In the genomic region with DNA sequence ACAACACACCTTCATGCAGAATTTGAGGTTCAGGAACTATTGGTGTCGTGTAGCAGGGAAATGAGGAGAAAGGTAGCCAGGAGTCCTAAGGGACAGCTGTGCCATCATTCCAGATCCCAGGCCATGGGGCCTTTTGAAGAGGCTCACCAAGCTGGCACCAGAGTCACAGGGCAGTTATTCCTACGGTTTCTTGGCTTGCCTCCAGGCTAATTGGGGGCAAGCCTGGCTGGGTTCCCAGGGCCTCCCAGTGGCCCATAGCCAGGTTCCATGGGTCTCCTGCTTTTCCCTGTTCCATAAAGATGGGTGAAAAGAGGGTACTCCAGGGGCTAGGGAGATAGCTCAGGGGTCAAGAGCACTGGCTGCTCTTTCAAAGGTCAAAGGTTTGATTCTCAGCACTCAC, we compare ENCODE assay signal across 17 mouse cellular contexts. TPM values are rescaled to one million over a fixed set of nuclear protein-coding genes. Genes with fewer than 3 reads are reported as not detected.
DNase-seq lines count a peak whose midpoint lies in the region; ATAC-seq and TF ChIP-seq lines count a peak whose summit lies in the region.
"Had no signal": no experiment of that assay in that cellular context is flagged by ENCODE, and none has a peak within 500 bp of the region (broad histone marks: within the 10 kb centered on the region; RNA-seq: fewer than 3 reads in every experiment).

No protein-coding gene starts in this region.

- H3K9me3 ChIP-seq in heart, postnatal 0 days (replicated peaks; ENCODE audit: control insufficient read depth, low read length): no peaks in the 10 kb centered on the region
- H3K9me3 ChIP-seq in heart, embryonic 11.5 days (replicated peaks; ENCODE audit: control insufficient read depth, low read length): no peaks in the 10 kb centered on the region
- no peaks in the 10 kb centered on the region for H3K9me3 ChIP-seq in limb, embryonic 13.5 days
- no peaks in the 10 kb centered on the region for H3K9me3 ChIP-seq in limb, embryonic 10.5 days (replicated peaks)
- H3K9me3 ChIP-seq: liver, embryonic 12.5 days; lung, embryonic 15.5 days had no signal

- no peak for TF ChIP-seq EP300 in heart, postnatal 0 days (IDR thresholded peaks at IDR 0.05; ENCODE audit: low read depth)

- TF ChIP-seq CTCF in heart, postnatal 0 days (IDR thresholded peaks at IDR 0.05; ENCODE audit: low read depth): no peak

- WGBS in heart, postnatal 0 days: 31% methylated on average over 2 of the region's 2 CpGs
- WGBS in heart, embryonic 11.5 days (ENCODE audit: insufficient replicate concordance): 55% methylated on average over 2 of the region's 2 CpGs
- WGBS in limb, embryonic 13.5 days: 60% methylated on average over 2 of the region's 2 CpGs
- WGBS in limb, embryonic 10.5 days: 83% methylated on average over 2 of the region's 2 CpGs
- 23% methylated on average over 2 of the region's 2 CpGs for WGBS in large intestine, adult 2 months

- H3K27me3 ChIP-seq in heart, postnatal 0 days (ENCODE audit: control insufficient read depth, insufficient read depth, low read length): no peaks in the 10 kb centered on the region
- H3K27me3 ChIP-seq in heart, embryonic 11.5 days (ENCODE audit: control insufficient read depth, insufficient read depth, low read length): no peaks in the 10 kb centered on the region
- no peaks in the 10 kb centered on the region for H3K27me3 ChIP-seq in limb, embryonic 13.5 days
- no peaks in the 10 kb centered on the region for H3K27me3 ChIP-seq in limb, embryonic 10.5 days (ENCODE audit: low read depth, poor library complexity, severe bottlenecking)
- H3K27me3 ChIP-seq: liver, embryonic 12.5 days; lung, embryonic 15.5 days had no signal

- H3K36me3 ChIP-seq in heart, postnatal 0 days (replicated peaks; ENCODE audit: control insufficient read depth, insufficient read depth, low read length): peaks cover 31% of the 10 kb centered on the region
- H3K36me3 ChIP-seq in heart, embryonic 11.5 days (ENCODE audit: control insufficient read depth, insufficient read depth, low read length): peaks cover 19% of the 10 kb centered on the region
- H3K36me3 ChIP-seq in limb, embryonic 13.5 days: peaks cover 28% of the 10 kb centered on the region
- peaks cover 37% of the 10 kb centered on the region for H3K36me3 ChIP-seq in limb, embryonic 10.5 days

- H3K27ac ChIP-seq in heart, postnatal 0 days (ENCODE audit: low read depth): peak overlapping the region; percentile 74
- no peak overlapping the region for H3K27ac ChIP-seq in heart, embryonic 11.5 days (ENCODE audit: low read depth, low read length)
- peak overlapping the region; percentile 22; the same call in 1 of the 2 replicates for H3K27ac ChIP-seq in limb, embryonic 13.5 days
- no peak overlapping the region for H3K27ac ChIP-seq in limb, embryonic 10.5 days
- H3K27ac ChIP-seq: liver, embryonic 12.5 days; lung, embryonic 15.5 days had no signal

- H3K4me3 ChIP-seq in heart, postnatal 0 days (ENCODE audit: low read depth, low read length): no peak overlapping the region
- no peak overlapping the region for H3K4me3 ChIP-seq in heart, embryonic 11.5 days (ENCODE audit: low read depth, low read length)
- H3K4me3 ChIP-seq in limb, embryonic 13.5 days: no peak overlapping the region
- no peak overlapping the region for H3K4me3 ChIP-seq in limb, embryonic 10.5 days
- H3K4me3 ChIP-seq: liver, embryonic 12.5 days; lung, embryonic 15.5 days had no signal

- H3K4me2 ChIP-seq in heart, postnatal 0 days (ENCODE audit: low read depth, low read length): no peak overlapping the region
- H3K4me2 ChIP-seq in heart, embryonic 11.5 days: no peak overlapping the region
- no peak overlapping the region for H3K4me2 ChIP-seq in limb, embryonic 13.5 days (replicated peaks)
- H3K4me2 ChIP-seq: liver, embryonic 12.5 days; lung, embryonic 15.5 days had no signal

- peak; percentile 63 to 73 for DNase-seq in cerebellum, postnatal 10 days
- DNase-seq in cerebellum, adult 9-11 months: no peak
- DNase-seq in heart, postnatal 0 days (ENCODE audit: low spot score): peak; percentile 24
- no peak for DNase-seq in limb, embryonic 10.5 days (ENCODE audit: low spot score)
- DNase-seq in large intestine, adult 2 months (ENCODE audit: low read depth, low spot score): peak; percentile 24
- DNase-seq in layer of hippocampus, adult 11-12 months (ENCODE audit: low spot score): no peak
- DNase-seq: cerebellum, adult 2 months; embryo, embryonic 11 days; gastrocnemius, postnatal 14 days; heart, postnatal 14 days; right cerebral cortex, postnatal 25 days had no signal

- H3K4me1 ChIP-seq in heart, postnatal 0 days (ENCODE audit: control insufficient read depth, insufficient read depth): peaks cover 19% of the 10 kb centered on the region; the same call in 1 of the 2 replicates
- H3K4me1 ChIP-seq in heart, embryonic 11.5 days (ENCODE audit: control insufficient read depth, insufficient read depth, low read length): no peaks in the 10 kb centered on the region
- H3K4me1 ChIP-seq in limb, embryonic 13.5 days: peaks cover 7% of the 10 kb centered on the region; the same call in 1 of the 2 replicates
- peaks cover 10% of the 10 kb centered on the region for H3K4me1 ChIP-seq in limb, embryonic 10.5 days

- no peak overlapping the region for H3K9ac ChIP-seq in heart, postnatal 0 days (replicated peaks; ENCODE audit: low read depth, low read length)
- no peak overlapping the region for H3K9ac ChIP-seq in heart, embryonic 11.5 days (ENCODE audit: low read depth, low read length)
- peak overlapping the region; percentile 35; the same call in 1 of the 2 replicates for H3K9ac ChIP-seq in limb, embryonic 13.5 days
- H3K9ac ChIP-seq: liver, embryonic 12.5 days; lung, embryonic 15.5 days had no signal

- no peak for ATAC-seq in heart, postnatal 0 days (ENCODE audit: insufficient read depth, low read depth)
- no peak for ATAC-seq in heart, embryonic 11.5 days (replicated peaks; ENCODE audit: insufficient number of reproducible peaks, low FRiP score, low TSS enrichment)
- no peak for ATAC-seq in limb, embryonic 13.5 days (ENCODE audit: low FRiP score, low read depth)
- ATAC-seq: liver, embryonic 12.5 days; midbrain, embryonic 16.5 days had no signal

RNA-seq across cellular contexts. Expression of a gene that starts 5.0 kb away (rescaled TPM):
- 23.8 and 31.4 TPM in 2 replicates for total RNA-seq in heart, postnatal 0 days (2014; rRNA removed; ENCODE audit: low replicate concordance)
- 4.6 and 5.8 TPM in 2 replicates for polyA plus RNA-seq in heart, postnatal 0 days (2015; fragmentation: Nextera tagmentation; extraction: Ambion mirVana)
- 6.3 and 7.8 TPM in 2 replicates for polyA plus RNA-seq in heart, embryonic 11.5 days (2014; fragmentation: Nextera tagmentation; extraction: Ambion mirVana)
- 23.5 and 23.9 TPM in 2 replicates for polyA plus RNA-seq in limb, embryonic 13.5 days (2015; fragmentation: Nextera tagmentation; extraction: Ambion mirVana)
- polyA plus RNA-seq in limb, embryonic 10.5 days (2016; fragmentation: Nextera tagmentation; extraction: Ambion mirVana): 40.1 and 44.4 TPM in 2 replicates
- polyA plus RNA-seq in large intestine, adult 2 months (2012; rRNA removed): 10.4 and 16.4 TPM in 2 replicates

RNA-seq across cellular contexts. Expression of a gene that starts 7.7 kb away (rescaled TPM):
- total RNA-seq in heart, postnatal 0 days (2014; rRNA removed; ENCODE audit: low replicate concordance): 90.3 and 93.2 TPM in 2 replicates
- polyA plus RNA-seq in heart, postnatal 0 days (2015; fragmentation: Nextera tagmentation; extraction: Ambion mirVana): 382 and 414 TPM in 2 replicates
- 321 and 330 TPM in 2 replicates for polyA plus RNA-seq in heart, embryonic 11.5 days (2014; fragmentation: Nextera tagmentation; extraction: Ambion mirVana)
- polyA plus RNA-seq in limb, embryonic 13.5 days (2015; fragmentation: Nextera tagmentation; extraction: Ambion mirVana): 325 and 338 TPM in 2 replicates
- 420 and 449 TPM in 2 replicates for polyA plus RNA-seq in limb, embryonic 10.5 days (2016; fragmentation: Nextera tagmentation; extraction: Ambion mirVana)
- polyA plus RNA-seq in large intestine, adult 2 months (2012; rRNA removed): 137 and 143 TPM in 2 replicates

RNA-seq across cellular contexts. Expression of a gene that starts 15.3 kb away (rescaled TPM):
- total RNA-seq in heart, postnatal 0 days (2014; rRNA removed; ENCODE audit: low replicate concordance): 25.8 and 74.7 TPM in 2 replicates
- 37.3 and 39.2 TPM in 2 replicates for polyA plus RNA-seq in heart, postnatal 0 days (2015; fragmentation: Nextera tagmentation; extraction: Ambion mirVana)
- 45.3 and 50.7 TPM in 2 replicates for polyA plus RNA-seq in heart, embryonic 11.5 days (2014; fragmentation: Nextera tagmentation; extraction: Ambion mirVana)
- 70.9 and 73.9 TPM in 2 replicates for polyA plus RNA-seq in limb, embryonic 13.5 days (2015; fragmentation: Nextera tagmentation; extraction: Ambion mirVana)
- polyA plus RNA-seq in limb, embryonic 10.5 days (2016; fragmentation: Nextera tagmentation; extraction: Ambion mirVana): 75.0 and 83.0 TPM in 2 replicates
- 23.6 and 35.9 TPM in 2 replicates for polyA plus RNA-seq in large intestine, adult 2 months (2012; rRNA removed)

RNA-seq across cellular contexts. Expression of a gene that starts 28.4 kb away (rescaled TPM):
- total RNA-seq in heart, postnatal 0 days (2014; rRNA removed; ENCODE audit: low replicate concordance): 7.0 and 14.4 TPM in 2 replicates
- 12.2 and 12.7 TPM in 2 replicates for polyA plus RNA-seq in heart, postnatal 0 days (2015; fragmentation: Nextera tagmentation; extraction: Ambion mirVana)
- polyA plus RNA-seq in heart, embryonic 11.5 days (2014; fragmentation: Nextera tagmentation; extraction: Ambion mirVana): 16.1 and 18.5 TPM in 2 replicates
- 18.0 and 21.0 TPM in 2 replicates for polyA plus RNA-seq in limb, embryonic 13.5 days (2015; fragmentation: Nextera tagmentation; extraction: Ambion mirVana)
- 15.0 and 22.9 TPM in 2 replicates for polyA plus RNA-seq in limb, embryonic 10.5 days (2016; fragmentation: Nextera tagmentation; extraction: Ambion mirVana)
- polyA plus RNA-seq in large intestine, adult 2 months (2012; rRNA removed): 31.5 and 38.3 TPM in 2 replicates

RNA-seq across cellular contexts. Expression of a gene that starts 56.8 kb away (rescaled TPM):
- total RNA-seq in heart, postnatal 0 days (2014; rRNA removed; ENCODE audit: low replicate concordance): 1.4 TPM in 1 of 2 replicates, not detected in the other
- 4.6 and 6.0 TPM in 2 replicates for polyA plus RNA-seq in heart, postnatal 0 days (2015; fragmentation: Nextera tagmentation; extraction: Ambion mirVana)
- 1.4 and 2.8 TPM in 2 replicates for polyA plus RNA-seq in heart, embryonic 11.5 days (2014; fragmentation: Nextera tagmentation; extraction: Ambion mirVana)
- 5.7 TPM in 2 replicates for polyA plus RNA-seq in limb, embryonic 13.5 days (2015; fragmentation: Nextera tagmentation; extraction: Ambion mirVana)
- 3.1 and 3.2 TPM in 2 replicates for polyA plus RNA-seq in limb, embryonic 10.5 days (2016; fragmentation: Nextera tagmentation; extraction: Ambion mirVana)
- 0.22 and 0.30 TPM in 2 replicates for polyA plus RNA-seq in large intestine, adult 2 months (2012; rRNA removed)
- polyA plus RNA-seq: urinary bladder, adult 2 months had no signal

Comparison
In these comparisons a context has a peak if more than half of its experiments do, and no peak if none do; other contexts are left out.
1. DNase-seq: peak in cerebellum, postnatal 10 days (2 of 2), heart, postnatal 0 days (single experiment) and large intestine, adult 2 months (single experiment); none in cerebellum, adult 9-11 months (single experiment), limb, embryonic 10.5 days (single experiment) and layer of hippocampus, adult 11-12 months (single experiment).
2. H3K27ac ChIP-seq: peak in heart, postnatal 0 days (single experiment) and limb, embryonic 13.5 days (single experiment); none in heart, embryonic 11.5 days (single experiment) and limb, embryonic 10.5 days (single experiment).